Mouse (Mus musculus): ENCODE data around the gene Anapc11.
A peak's percentile ranks its signal among the peaks of the same experiment; 100 is the strongest.

- TF ChIP-seq USF1 (IDR thresholded peaks at IDR 0.05; ENCODE audit: low read depth) (peak; percentile 59), CTCF (IDR thresholded peaks at IDR 0.05; ENCODE audit: control insufficient read depth, insufficient read depth, insufficient read length) (no peak), MYOD1 (IDR thresholded peaks at IDR 0.05; ENCODE audit: control insufficient read depth, insufficient read length, low read depth) (peak; percentile 67), FOSL1 (IDR thresholded peaks at IDR 0.05; ENCODE audit: insufficient read depth, low read length, poor library complexity, severe bottlenecking) (peak; percentile 4), MAX (IDR thresholded peaks at IDR 0.05) (peak; percentile 71)
Measured at GRCm38 (mm10) chr11:120554834-120555233, 43.4 kb upstream of the Anapc11 start.

All from C2C12 (cell line).